8 mouse cellular contexts compared by ENCODE assay signal in the genomic region with DNA sequence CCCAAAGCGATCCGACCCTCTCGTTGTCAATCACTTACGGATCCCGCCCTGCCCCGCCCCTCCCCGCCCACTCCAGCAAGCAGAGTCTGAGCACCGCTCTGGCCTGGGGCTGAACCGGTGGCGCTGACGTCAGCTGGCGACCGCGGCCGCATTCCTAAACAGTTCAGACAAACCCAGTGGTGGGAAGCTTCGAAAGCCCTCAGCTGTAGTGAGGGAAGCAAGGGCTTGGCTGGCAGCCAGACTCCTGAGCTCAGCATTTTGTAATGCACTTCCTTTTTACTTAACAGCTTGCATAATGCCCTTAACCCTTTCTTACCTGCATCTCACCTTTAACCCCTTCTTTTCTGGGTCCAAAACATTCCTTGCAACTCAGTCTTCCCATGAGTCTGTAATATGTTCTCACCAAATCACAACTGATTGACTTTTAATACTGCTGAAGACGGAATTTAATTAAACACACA.
DNase-seq lines count a peak whose midpoint lies in the region; ATAC-seq lines count a peak whose summit lies in the region.

No protein-coding gene starts in this region.

- WGBS in embryonic facial prominence, embryonic 15.5 days, result 1% methylated on average over 17 of the region's 17 CpGs
- WGBS in limb, embryonic 12.5 days, result under 1% methylated on average over 17 of the region's 17 CpGs
- 2% methylated on average over 17 of the region's 17 CpGs for WGBS in midbrain, embryonic 14.5 days

- H3K4me2 ChIP-seq in embryonic facial prominence, embryonic 15.5 days (replicated peaks), result peak overlapping the region; percentile 46
- peak overlapping the region; percentile 48 for H3K4me2 ChIP-seq in limb, embryonic 12.5 days
- peak overlapping the region; percentile 45 for H3K4me2 ChIP-seq in midbrain, embryonic 14.5 days (ENCODE audit: low read length)

- peak overlapping the region; percentile 36 for H3K4me3 ChIP-seq in embryonic facial prominence, embryonic 15.5 days (replicated peaks)
- peak overlapping the region; percentile 20 for H3K4me3 ChIP-seq in limb, embryonic 12.5 days (replicated peaks)
- H3K4me3 ChIP-seq in midbrain, embryonic 14.5 days (replicated peaks; ENCODE audit: low read depth, low read length), result 0 out of 2 replicates have a peak overlapping the region, but pooled peaks have one; percentile 8

- ATAC-seq in embryonic facial prominence, embryonic 15.5 days (ENCODE audit: insufficient number of reproducible peaks, low FRiP score, low TSS enrichment, low read depth), result peak; percentile 100
- ATAC-seq in limb, embryonic 12.5 days (ENCODE audit: insufficient number of reproducible peaks, insufficient read depth, low FRiP score, low TSS enrichment, low read depth), result peak; percentile 100
- ATAC-seq in midbrain, embryonic 14.5 days (ENCODE audit: low FRiP score, low TSS enrichment), result peak; percentile 97

- no peaks in the 10 kb centered on the region for H3K36me3 ChIP-seq in embryonic facial prominence, embryonic 15.5 days
- no peaks in the 10 kb centered on the region for H3K36me3 ChIP-seq in limb, embryonic 12.5 days
- no peaks in the 10 kb centered on the region for H3K36me3 ChIP-seq in midbrain, embryonic 14.5 days (ENCODE audit: control insufficient read depth, insufficient read depth, low read length)

- H3K9ac ChIP-seq in embryonic facial prominence, embryonic 15.5 days, result no peak overlapping the region
- H3K9ac ChIP-seq in limb, embryonic 12.5 days (replicated peaks), result no peak overlapping the region
- no peak overlapping the region for H3K9ac ChIP-seq in midbrain, embryonic 14.5 days (replicated peaks; ENCODE audit: low read length)

- no peaks in the 10 kb centered on the region for H3K9me3 ChIP-seq in embryonic facial prominence, embryonic 15.5 days (replicated peaks)
- no peaks in the 10 kb centered on the region for H3K9me3 ChIP-seq in limb, embryonic 12.5 days
- no peaks in the 10 kb centered on the region for H3K9me3 ChIP-seq in midbrain, embryonic 14.5 days (ENCODE audit: control insufficient read depth, low read length)

- peaks cover 20% of the 10 kb centered on the region for H3K4me1 ChIP-seq in embryonic facial prominence, embryonic 15.5 days
- H3K4me1 ChIP-seq in limb, embryonic 12.5 days (replicated peaks), result peaks cover 34% of the 10 kb centered on the region
- H3K4me1 ChIP-seq in midbrain, embryonic 14.5 days (ENCODE audit: control insufficient read depth, insufficient read depth, low read length), result peaks cover 24% of the 10 kb centered on the region

- H3K27ac ChIP-seq in embryonic facial prominence, embryonic 15.5 days (replicated peaks), result no peak overlapping the region; the same call in 1 of the 2 replicates
- H3K27ac ChIP-seq in limb, embryonic 12.5 days, result no peak overlapping the region
- H3K27ac ChIP-seq in midbrain, embryonic 14.5 days (replicated peaks; ENCODE audit: low read depth, low read length), result no peak overlapping the region

- H3K27me3 ChIP-seq in embryonic facial prominence, embryonic 15.5 days, result no peaks in the 10 kb centered on the region
- no peaks in the 10 kb centered on the region for H3K27me3 ChIP-seq in limb, embryonic 12.5 days
- no peaks in the 10 kb centered on the region for H3K27me3 ChIP-seq in midbrain, embryonic 14.5 days (ENCODE audit: control insufficient read depth, insufficient read depth, low read length)

- DNase-seq in 3T3-L1 (ENCODE audit: low read depth, low spot score), result peak; percentile 99
- DNase-seq in adrenal gland, postnatal 36 days, result peak; percentile 96 to 97
- DNase-seq in heart, adult 8-10 months (ENCODE audit: low spot score), result peak; percentile 96
- DNase-seq in kidney, adult 8-10 months, result peak; percentile 98 to 99
- peak; percentile 95 for DNase-seq in midbrain, embryonic 14.5 days
- peak; percentile 59 for DNase-seq in spleen, adult 12 weeks (ENCODE audit: low spot score)
